Mouse (Mus musculus) stomach, embryonic 16.5 days (tissue): ENCODE results near the gene Trank1. TPM values are rescaled to one million over a fixed set of nuclear protein-coding genes. Genes with fewer than 3 reads are reported as not detected.

Experiments
- ATAC-seq: fragments of 200-750 bp; cut with Nextera tagmentation; 2 replicates; pipeline ENCODE4 v1.8.0; 2017; ENCODE audit warnings: moderate number of reproducible peaks, moderate TSS enrichment; ENCODE audit not compliant: insufficient read depth, low FRiP score
- H3K27ac ChIP-seq: fragments of 300-500 bp; sonication (generic); 2 replicates; pipeline ENCODE4 v1.5.1; 2014; ENCODE audit warnings: low read length
- H3K27me3 ChIP-seq: fragments of 300-500 bp; sonication (generic); 2 replicates; pipeline ENCODE4 v1.6.1; 2014; ENCODE audit warnings: low read length, control low read depth, mixed read lengths; ENCODE audit not compliant: control insufficient read depth, insufficient read depth
- H3K36me3 ChIP-seq: fragments of 300-500 bp; sonication (generic); 2 replicates; pipeline ENCODE4 v1.6.1; 2014; ENCODE audit warnings: low read length; ENCODE audit not compliant: control insufficient read depth, insufficient read depth
- H3K4me1 ChIP-seq: fragments of 300-500 bp; sonication (generic); 2 replicates; pipeline ENCODE4 v1.6.1; 2014; ENCODE audit warnings: low read length, control low read depth, mixed read lengths; ENCODE audit not compliant: control insufficient read depth, insufficient read depth
- H3K4me2 ChIP-seq: fragments of 300-500 bp; sonication (generic); 2 replicates; pipeline ENCODE4 v1.6.1; 2014; ENCODE audit warnings: low read depth, low read length, mixed read lengths
- H3K4me3 ChIP-seq: fragments of 300-500 bp; sonication (generic); replicated peaks from 2 replicates; pipeline ENCODE4 v1.5.1; 2014; ENCODE audit warnings: mild to moderate bottlenecking, low read length
- H3K9ac ChIP-seq: fragments of 300-500 bp; sonication (generic); 2 replicates; pipeline ENCODE4 v1.6.1; 2014; ENCODE audit warnings: low read length
- H3K9me3 ChIP-seq: fragments of 300-500 bp; sonication (generic); replicated peaks from 2 replicates; pipeline ENCODE4 v1.6.1; 2016; ENCODE audit warnings: low read length, control low read depth; ENCODE audit not compliant: control insufficient read depth
- WGBS: fragments of 180-500 bp; shearing (Covaris S2); extraction: QIAGEN DNeasy Blood & Tissue Kit; methylation state at CpG from one replicate; pipeline ENCODE4 v1.1.7; 2014; 5-methylcytosine and 5-hydroxymethylcytosine counted together
- polyA plus RNA-seq: library from polyadenylated mRNA; unstranded; fragments of >200 nt; fragmentation: Nextera tagmentation; extraction: Ambion mirVana; gene quantifications from 2 replicates; pipeline ENCODE4 v1.2.1, GENCODE M21; 2015

Trank1 gene
- polyA plus RNA-seq, 1 experiment from 2014 or later = 0.08 TPM

GRCm38 (mm10) chr9:111275156-111275555 is 36.4 kb upstream of the Trank1 start:
- Histone ChIP-seq H3K9ac (peak overlapping the region; percentile 17; the same call in 1 of the 2 replicates), H3K27me3 (no peaks in the 10 kb centered on the region), H3K36me3 (peaks cover 11% of the 10 kb centered on the region), H3K27ac (no peak overlapping the region), H3K4me2 (peak overlapping the region; percentile 74), H3K9me3 (no peaks in the 10 kb centered on the region), H3K4me1 (peaks cover 26% of the 10 kb centered on the region), H3K4me3 (peak overlapping the region; percentile 10; the same call in 1 of the 2 replicates)
- ATAC-seq = no peak
- 25% methylated on average over 1 of the region's 1 CpGs for WGBS

GRCm38 (mm10) chr9:111285061-111285460 is 26.5 kb upstream of the Trank1 start:
- H3K27me3 ChIP-seq = no peaks in the 10 kb centered on the region
- H3K4me1 ChIP-seq = peaks cover 6% of the 10 kb centered on the region
- no peak overlapping the region for H3K4me3 ChIP-seq
- H3K9me3 ChIP-seq = no peaks in the 10 kb centered on the region
- H3K9ac ChIP-seq = no peak overlapping the region
- H3K4me2 ChIP-seq = no peak overlapping the region
- no peak for ATAC-seq
- WGBS = 50% methylated on average over 3 of the region's 3 CpGs
- H3K27ac ChIP-seq = no peak overlapping the region
- H3K36me3 ChIP-seq = no peaks in the 10 kb centered on the region

DNA sequence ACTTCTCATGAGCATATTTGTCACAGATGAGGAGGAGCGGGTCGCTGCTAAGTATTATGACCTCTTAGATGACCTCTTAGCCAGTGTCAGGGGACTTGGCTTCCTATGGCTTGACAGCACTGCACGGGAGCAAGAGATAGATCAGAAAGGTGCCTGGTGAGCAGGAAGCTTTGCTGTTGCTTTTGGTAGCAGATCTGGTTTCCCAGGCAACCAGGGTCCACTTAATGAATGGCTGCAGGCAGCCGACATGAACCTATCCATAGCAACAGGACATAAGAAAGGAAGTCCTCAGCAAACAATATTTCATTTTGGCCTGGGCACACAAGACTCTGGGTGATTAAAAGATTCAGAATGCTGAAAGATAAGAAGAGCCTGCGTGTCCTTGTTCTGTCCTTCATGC is 25.9 kb upstream of the Trank1 start:
- no peaks in the 10 kb centered on the region for H3K9me3 ChIP-seq
- no peaks in the 10 kb centered on the region for H3K36me3 ChIP-seq
- no peak for ATAC-seq
- 21% methylated on average over 5 of the region's 5 CpGs for WGBS
- peaks cover 6% of the 10 kb centered on the region for H3K4me1 ChIP-seq
- no peak overlapping the region for H3K4me3 ChIP-seq
- no peak overlapping the region for H3K27ac ChIP-seq
- no peak overlapping the region for H3K4me2 ChIP-seq
- H3K27me3 ChIP-seq = no peaks in the 10 kb centered on the region
- H3K9ac ChIP-seq = no peak overlapping the region

GRCm38 (mm10) chr9:111286468-111286867 is 25.1 kb upstream of the Trank1 start:
- Histone ChIP-seq H3K27ac (no peak overlapping the region), H3K27me3 (no peaks in the 10 kb centered on the region), H3K4me3 (no peak overlapping the region), H3K9me3 (no peaks in the 10 kb centered on the region), H3K4me2 (no peak overlapping the region), H3K36me3 (no peaks in the 10 kb centered on the region), H3K4me1 (peaks cover 6% of the 10 kb centered on the region), H3K9ac (no peak overlapping the region)
- WGBS = 79% methylated on average over 2 of the region's 2 CpGs
- ATAC-seq = no peak

- no peaks in the 10 kb centered on the region for H3K36me3 ChIP-seq
- no peak overlapping the region for H3K4me3 ChIP-seq
- H3K27ac ChIP-seq = no peak overlapping the region
- H3K9me3 ChIP-seq = no peaks in the 10 kb centered on the region
- no peak overlapping the region for H3K4me2 ChIP-seq
- WGBS = 90% methylated on average over 4 of the region's 4 CpGs
- H3K4me1 ChIP-seq = peaks cover 6% of the 10 kb centered on the region
- H3K9ac ChIP-seq = no peak overlapping the region
- no peak for ATAC-seq
- H3K27me3 ChIP-seq = no peaks in the 10 kb centered on the region
Measured at GRCm38 (mm10) chr9:111287956-111288355, 23.6 kb upstream of the Trank1 start.

DNA sequence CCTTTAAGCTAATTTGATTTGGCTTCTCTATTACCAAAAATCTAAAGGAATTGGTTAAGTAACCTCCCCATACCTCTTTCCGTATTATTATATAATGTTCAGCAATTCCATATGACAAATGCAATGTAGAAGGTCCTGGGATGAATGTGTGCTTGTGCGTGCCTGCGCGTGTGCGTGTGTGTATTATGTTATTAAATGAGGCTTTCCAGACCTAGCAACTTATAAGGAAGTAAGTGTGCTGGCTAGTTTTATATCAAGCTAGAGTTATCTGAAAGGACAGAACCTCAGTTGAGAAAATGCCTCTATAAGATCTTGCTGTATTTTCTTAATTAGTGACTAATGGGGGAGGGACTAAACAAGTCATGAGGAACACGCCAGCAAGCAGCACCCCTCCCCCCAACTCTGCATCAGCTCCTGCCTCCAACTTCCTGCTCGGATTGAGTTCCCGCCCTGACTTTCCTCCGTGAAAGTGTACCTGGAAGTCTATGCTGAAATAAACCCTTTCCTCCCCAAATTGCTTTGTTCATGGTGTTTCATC is 22.2 kb upstream of the Trank1 start:
- no peaks in the 10 kb centered on the region for H3K36me3 ChIP-seq
- peak; percentile 85 for ATAC-seq
- H3K4me1 ChIP-seq = peaks cover 6% of the 10 kb centered on the region
- no peaks in the 10 kb centered on the region for H3K9me3 ChIP-seq
- peak overlapping the region; percentile 48 for H3K4me2 ChIP-seq
- peak overlapping the region; percentile 28; the same call in 1 of the 2 replicates for H3K4me3 ChIP-seq
- H3K9ac ChIP-seq = peak overlapping the region; percentile 18; the same call in 1 of the 2 replicates
- no peaks in the 10 kb centered on the region for H3K27me3 ChIP-seq
- H3K27ac ChIP-seq = peak overlapping the region; percentile 75
- 42% methylated on average over 9 of the region's 9 CpGs for WGBS

GRCm38 (mm10) chr9:111289832-111290339 is 21.7 kb upstream of the Trank1 start:
- peak overlapping the region; percentile 75 for H3K27ac ChIP-seq
- no peaks in the 10 kb centered on the region for H3K9me3 ChIP-seq
- no peaks in the 10 kb centered on the region for H3K27me3 ChIP-seq
- ATAC-seq = peak; percentile 84
- H3K36me3 ChIP-seq = no peaks in the 10 kb centered on the region
- WGBS = 14% methylated on average over 21 of the region's 21 CpGs
- peak overlapping the region; percentile 18; the same call in 1 of the 2 replicates for H3K9ac ChIP-seq
- peaks cover 6% of the 10 kb centered on the region for H3K4me1 ChIP-seq
- H3K4me2 ChIP-seq = peak overlapping the region; percentile 48
- H3K4me3 ChIP-seq = peak overlapping the region; percentile 28; the same call in 1 of the 2 replicates

DNA sequence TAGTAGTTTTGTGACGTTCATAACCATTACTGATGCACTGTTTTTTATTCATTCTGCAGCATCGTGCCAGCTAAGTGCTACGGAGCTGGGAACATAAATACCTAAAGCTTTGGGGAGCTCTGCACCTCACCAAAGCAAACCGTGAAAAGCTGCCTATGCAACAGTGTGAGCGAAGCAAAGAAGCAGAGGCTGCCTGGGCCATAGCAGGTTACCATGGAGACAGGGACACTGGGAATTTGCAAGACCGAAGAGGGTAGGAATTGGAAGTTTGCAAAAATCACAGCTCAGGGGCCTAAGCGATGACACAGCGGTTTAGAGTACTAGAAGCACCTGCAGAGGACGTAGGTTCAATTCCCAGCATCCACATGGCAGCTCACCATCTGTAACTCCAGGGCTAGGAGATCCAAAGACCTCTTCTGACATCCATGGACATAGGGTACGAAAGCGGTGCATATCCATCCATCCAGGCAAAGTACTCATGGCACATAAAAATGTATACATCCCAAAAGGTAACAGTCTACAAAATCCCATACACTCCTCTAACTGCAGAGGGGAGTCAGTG is 20.9 kb upstream of the Trank1 start:
- Histone ChIP-seq H3K36me3 (no peaks in the 10 kb centered on the region), H3K4me1 (peaks cover 6% of the 10 kb centered on the region), H3K4me2 (no peak overlapping the region), H3K27me3 (no peaks in the 10 kb centered on the region), H3K9ac (no peak overlapping the region), H3K27ac (no peak overlapping the region), H3K9me3 (no peaks in the 10 kb centered on the region), H3K4me3 (no peak overlapping the region)
- 78% methylated on average over 11 of the region's 11 CpGs for WGBS
- no peak for ATAC-seq

- no peaks in the 10 kb centered on the region for H3K36me3 ChIP-seq
- no peak overlapping the region for H3K27ac ChIP-seq
- 72% methylated on average over 4 of the region's 4 CpGs for WGBS
- peaks cover 6% of the 10 kb centered on the region for H3K4me1 ChIP-seq
- no peaks in the 10 kb centered on the region for H3K9me3 ChIP-seq
- no peak overlapping the region for H3K4me2 ChIP-seq
- H3K27me3 ChIP-seq = no peaks in the 10 kb centered on the region
- no peak overlapping the region for H3K9ac ChIP-seq
- no peak overlapping the region for H3K4me3 ChIP-seq
- ATAC-seq = no peak
Measured at GRCm38 (mm10) chr9:111293234-111293633, 18.3 kb upstream of the Trank1 start.
